Mouse (Mus musculus) neural tube, embryonic 15.5 days (tissue): ENCODE results near the gene Lrch3. TPM values are rescaled to one million over a fixed set of nuclear protein-coding genes. Genes with fewer than 3 reads are reported as not detected.
"Not testable (repeated sequence)": the region's sequence is repeated elsewhere in the genome, so short reads cannot be mapped to it uniquely, and the experiment has no call there.

ENCODE experiments used
- ATAC-seq: fragments of 200-750 bp; cut with Nextera tagmentation; 2 replicates; pipeline ENCODE4 v1.8.0; 2017; ENCODE audit warnings: mild to moderate bottlenecking, moderate TSS enrichment, moderate library complexity; ENCODE audit not compliant: low FRiP score
- H3K27ac ChIP-seq: fragments of 300-500 bp; sonication (generic); replicated peaks from 2 replicates; pipeline ENCODE4 v1.5.1; 2015; ENCODE audit warnings: mild to moderate bottlenecking, inconsistent platforms
- H3K27me3 ChIP-seq: fragments of 300-500 bp; sonication (generic); replicated peaks from 2 replicates; pipeline ENCODE4 v1.6.1; 2015; ENCODE audit warnings: inconsistent platforms
- H3K36me3 ChIP-seq: fragments of 300-500 bp; sonication (generic); 2 replicates; pipeline ENCODE4 v1.6.1; 2015; ENCODE audit warnings: inconsistent platforms
- H3K4me1 ChIP-seq: fragments of 300-500 bp; sonication (generic); 2 replicates; pipeline ENCODE4 v1.6.1; 2015; ENCODE audit warnings: inconsistent platforms
- H3K4me2 ChIP-seq: fragments of 300-500 bp; sonication (generic); 2 replicates; pipeline ENCODE4 v1.6.1; 2015; ENCODE audit warnings: inconsistent platforms, mild to moderate bottlenecking, moderate library complexity
- H3K4me3 ChIP-seq: fragments of 300-500 bp; sonication (generic); replicated peaks from 2 replicates; pipeline ENCODE4 v1.5.1; 2015; ENCODE audit warnings: mild to moderate bottlenecking, inconsistent platforms
- H3K9ac ChIP-seq: fragments of 300-500 bp; sonication (generic); replicated peaks from 2 replicates; pipeline ENCODE4 v1.6.1; 2015; ENCODE audit warnings: mild to moderate bottlenecking, inconsistent platforms
- H3K9me3 ChIP-seq: fragments of 300-500 bp; sonication (generic); replicated peaks from 2 replicates; pipeline ENCODE4 v1.6.1; 2016; ENCODE audit warnings: inconsistent platforms
- WGBS: fragments of 180-500 bp; shearing (Covaris S2); methylation state at CpG from one replicate; pipeline ENCODE4 v1.1.7; 2015; ENCODE audit warnings: mixed read lengths; 5-methylcytosine and 5-hydroxymethylcytosine counted together
- polyA plus RNA-seq: library from polyadenylated mRNA; unstranded; fragments of >200 nt; fragmentation: Nextera tagmentation; extraction: Ambion mirVana; gene quantifications from 2 replicates; pipeline ENCODE4 v1.2.1, GENCODE M21; 2015

The Lrch3 gene
- polyA plus RNA-seq, 1 experiment from 2014 or later = 36.2 TPM

GRCm38 (mm10) chr16:32926629-32927028 lies 12.7 kb downstream of the Lrch3 start:
- ATAC-seq, H3K27ac ChIP-seq, H3K9me3 ChIP-seq, H3K9ac ChIP-seq, H3K4me1 ChIP-seq, H3K27me3 ChIP-seq, H3K4me3 ChIP-seq, H3K4me2 ChIP-seq: not testable (repeated sequence)
- WGBS = 90% methylated on average over 9 of the region's 9 CpGs
- H3K36me3 ChIP-seq = peaks cover 15% of the 10 kb centered on the region

- 94% methylated on average over 8 of the region's 8 CpGs for WGBS
These were observed 13.1 kb downstream of the Lrch3 start for GRCm38 (mm10) chr16:32927044-32927443.

GRCm38 (mm10) chr16:32929918-32930317 lies 16.0 kb downstream of the Lrch3 start:
- Histone ChIP-seq H3K4me3 (no peak overlapping the region), H3K4me2 (no peak overlapping the region), H3K27ac (no peak overlapping the region), H3K9ac (no peak overlapping the region), H3K36me3 (no peaks in the 10 kb centered on the region), H3K9me3 (no peaks in the 10 kb centered on the region), H3K4me1 (peaks cover 4% of the 10 kb centered on the region; the same call in 1 of the 2 replicates), H3K27me3 (no peaks in the 10 kb centered on the region)
- ATAC-seq = no peak
- WGBS = 20% methylated on average over 2 of the region's 2 CpGs

More at GRCm38 (mm10) chr16:32927044-32927443, 13.1 kb downstream of the Lrch3 start:
- Histone ChIP-seq H3K4me1 (peaks cover 4% of the 10 kb centered on the region; the same call in 1 of the 2 replicates), H3K9me3 (no peaks in the 10 kb centered on the region), H3K9ac (no peak overlapping the region), H3K4me3 (no peak overlapping the region), H3K27ac (no peak overlapping the region), H3K27me3 (no peaks in the 10 kb centered on the region), H3K36me3 (peaks cover 12% of the 10 kb centered on the region), H3K4me2 (no peak overlapping the region)
- no peak for ATAC-seq

GRCm38 (mm10) chr16:32934470-32934869 lies 20.6 kb downstream of the Lrch3 start:
- H3K9ac ChIP-seq = no peak overlapping the region
- H3K4me2 ChIP-seq = no peak overlapping the region
- H3K27ac ChIP-seq = no peak overlapping the region
- H3K4me1 ChIP-seq = peaks cover 4% of the 10 kb centered on the region; the same call in 1 of the 2 replicates
- no peaks in the 10 kb centered on the region for H3K36me3 ChIP-seq
- no peak overlapping the region for H3K4me3 ChIP-seq
- H3K9me3 ChIP-seq = no peaks in the 10 kb centered on the region
- ATAC-seq = no peak
- no peaks in the 10 kb centered on the region for H3K27me3 ChIP-seq
- WGBS = 73% methylated on average over 2 of the region's 2 CpGs

- Histone ChIP-seq H3K4me3 (no peak overlapping the region), H3K36me3 (no peaks in the 10 kb centered on the region), H3K9me3 (no peaks in the 10 kb centered on the region), H3K4me2 (no peak overlapping the region), H3K27ac (no peak overlapping the region), H3K4me1 (no peaks in the 10 kb centered on the region), H3K9ac (no peak overlapping the region), H3K27me3 (no peaks in the 10 kb centered on the region)
- 86% methylated on average over 1 of the region's 1 CpGs for WGBS
- ATAC-seq = no peak
These were observed 21.2 kb downstream of the Lrch3 start for GRCm38 (mm10) chr16:32935088-32935487.

- WGBS = 91% methylated on average over 2 of the region's 2 CpGs
- H3K4me3 ChIP-seq = no peak overlapping the region
- 0 out of 2 replicates have a peak, but pooled peaks cover 3% of the 10 kb centered on the region for H3K4me1 ChIP-seq
- no peak overlapping the region for H3K9ac ChIP-seq
- no peak overlapping the region for H3K27ac ChIP-seq
- H3K36me3 ChIP-seq = no peaks in the 10 kb centered on the region
- no peaks in the 10 kb centered on the region for H3K27me3 ChIP-seq
- no peak for ATAC-seq
- no peaks in the 10 kb centered on the region for H3K9me3 ChIP-seq
- H3K4me2 ChIP-seq = no peak overlapping the region
These were observed 23.5 kb downstream of the Lrch3 start for GRCm38 (mm10) chr16:32937358-32937757.

GRCm38 (mm10) chr16:32939301-32939700 lies 25.4 kb downstream of the Lrch3 start:
- H3K27me3 ChIP-seq, H3K9ac ChIP-seq, H3K4me2 ChIP-seq, H3K9me3 ChIP-seq, ATAC-seq, H3K36me3 ChIP-seq, H3K27ac ChIP-seq, H3K4me1 ChIP-seq, H3K4me3 ChIP-seq: not testable (repeated sequence)
- WGBS = 47% methylated on average over 3 of the region's 3 CpGs

GRCm38 (mm10) chr16:32939716-32940115 lies 25.8 kb downstream of the Lrch3 start:
- H3K27me3 ChIP-seq, H3K4me2 ChIP-seq, H3K27ac ChIP-seq, H3K4me3 ChIP-seq, H3K36me3 ChIP-seq, H3K9ac ChIP-seq, H3K4me1 ChIP-seq, H3K9me3 ChIP-seq, ATAC-seq: not testable (repeated sequence)
- WGBS = 89% methylated on average over 4 of the region's 4 CpGs

GRCm38 (mm10) chr16:32941226-32941625 lies 27.3 kb downstream of the Lrch3 start:
- H3K9me3 ChIP-seq, H3K27me3 ChIP-seq, H3K4me3 ChIP-seq, H3K9ac ChIP-seq, H3K4me1 ChIP-seq, H3K27ac ChIP-seq, H3K36me3 ChIP-seq, H3K4me2 ChIP-seq, ATAC-seq: not testable (repeated sequence)
- 79% methylated on average over 2 of the region's 2 CpGs for WGBS

- H3K9ac ChIP-seq = no peak overlapping the region
- WGBS = 46% methylated on average over 5 of the region's 5 CpGs
- H3K4me3 ChIP-seq = no peak overlapping the region
- H3K9me3 ChIP-seq = no peaks in the 10 kb centered on the region
- no peaks in the 10 kb centered on the region for H3K36me3 ChIP-seq
- ATAC-seq = peak; percentile 76
- H3K27me3 ChIP-seq = no peaks in the 10 kb centered on the region
- 0 out of 2 replicates have a peak, but pooled peaks cover 3% of the 10 kb centered on the region for H3K4me1 ChIP-seq
- H3K27ac ChIP-seq = no peak overlapping the region
- H3K4me2 ChIP-seq = no peak overlapping the region
These were observed 28.8 kb downstream of the Lrch3 start for GRCm38 (mm10) chr16:32942694-32943093.

GRCm38 (mm10) chr16:32945379-32945778 lies 31.5 kb downstream of the Lrch3 start:
- WGBS = 53% methylated on average over 5 of the region's 5 CpGs
- no peaks in the 10 kb centered on the region for H3K9me3 ChIP-seq
- H3K36me3 ChIP-seq = no peaks in the 10 kb centered on the region
- H3K4me2 ChIP-seq = no peak overlapping the region
- H3K27me3 ChIP-seq = no peaks in the 10 kb centered on the region
- no peak overlapping the region for H3K27ac ChIP-seq
- H3K4me3 ChIP-seq = no peak overlapping the region
- peaks cover 3% of the 10 kb centered on the region; the same call in 1 of the 2 replicates for H3K4me1 ChIP-seq
- no peak overlapping the region for H3K9ac ChIP-seq
- ATAC-seq = no peak

- no peaks in the 10 kb centered on the region for H3K27me3 ChIP-seq
- no peak overlapping the region for H3K4me2 ChIP-seq
- no peaks in the 10 kb centered on the region for H3K9me3 ChIP-seq
- H3K4me1 ChIP-seq = no peaks in the 10 kb centered on the region; the same call in 1 of the 2 replicates
- H3K9ac ChIP-seq = no peak overlapping the region
- no peak overlapping the region for H3K4me3 ChIP-seq
- WGBS = 76% methylated on average over 8 of the region's 8 CpGs
- H3K36me3 ChIP-seq = 0 out of 2 replicates have a peak, but pooled peaks cover 3% of the 10 kb centered on the region
- H3K27ac ChIP-seq = no peak overlapping the region
- ATAC-seq = no peak; the same call in 1 of the 2 replicates
These were observed 34.1 kb downstream of the Lrch3 start for GRCm38 (mm10) chr16:32948016-32948415.
